Mouse (Mus musculus): ENCODE results near the gene Cux2.
A peak's percentile ranks its signal among the peaks of the same experiment; 100 is the strongest.

Gene Cux2

DNA sequence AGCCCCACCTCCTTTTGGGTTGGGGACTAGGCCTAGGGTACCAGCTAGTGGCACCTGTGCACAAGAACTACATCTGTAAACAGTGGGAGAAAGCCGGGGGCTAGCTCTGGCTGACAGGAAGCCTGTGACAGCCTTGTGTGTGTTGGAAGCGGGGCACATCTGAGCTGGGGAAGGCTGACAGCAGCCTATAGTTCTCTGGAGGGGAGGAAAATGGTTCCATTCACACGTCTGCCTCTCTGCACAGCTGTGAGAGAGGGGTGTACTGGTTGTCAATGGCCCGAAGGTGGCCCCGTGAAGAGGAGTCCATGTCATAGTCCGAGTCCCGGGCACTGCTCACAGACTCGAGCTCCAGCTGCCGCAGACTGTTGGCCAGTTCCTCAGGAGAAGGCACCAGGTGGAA, 232.4 kb downstream of the Cux2 start:
- no peak for DNase-seq (ENCODE audit: low spot score)

GRCm38 (mm10) chr5:121816611-121817010, 233.3 kb downstream of the Cux2 start:
- no peak for DNase-seq (ENCODE audit: low spot score)

GRCm38 (mm10) chr5:121815867-121816380, 234.0 kb downstream of the Cux2 start:
- no peak for DNase-seq (ENCODE audit: low spot score)

- peak; percentile 78 for DNase-seq (ENCODE audit: low spot score)
These were observed 234.8 kb downstream of the Cux2 start for GRCm38 (mm10) chr5:121815067-121815466.

GRCm38 (mm10) chr5:121813744-121814143, 236.2 kb downstream of the Cux2 start:
- no peak for DNase-seq (ENCODE audit: low spot score)

DNA sequence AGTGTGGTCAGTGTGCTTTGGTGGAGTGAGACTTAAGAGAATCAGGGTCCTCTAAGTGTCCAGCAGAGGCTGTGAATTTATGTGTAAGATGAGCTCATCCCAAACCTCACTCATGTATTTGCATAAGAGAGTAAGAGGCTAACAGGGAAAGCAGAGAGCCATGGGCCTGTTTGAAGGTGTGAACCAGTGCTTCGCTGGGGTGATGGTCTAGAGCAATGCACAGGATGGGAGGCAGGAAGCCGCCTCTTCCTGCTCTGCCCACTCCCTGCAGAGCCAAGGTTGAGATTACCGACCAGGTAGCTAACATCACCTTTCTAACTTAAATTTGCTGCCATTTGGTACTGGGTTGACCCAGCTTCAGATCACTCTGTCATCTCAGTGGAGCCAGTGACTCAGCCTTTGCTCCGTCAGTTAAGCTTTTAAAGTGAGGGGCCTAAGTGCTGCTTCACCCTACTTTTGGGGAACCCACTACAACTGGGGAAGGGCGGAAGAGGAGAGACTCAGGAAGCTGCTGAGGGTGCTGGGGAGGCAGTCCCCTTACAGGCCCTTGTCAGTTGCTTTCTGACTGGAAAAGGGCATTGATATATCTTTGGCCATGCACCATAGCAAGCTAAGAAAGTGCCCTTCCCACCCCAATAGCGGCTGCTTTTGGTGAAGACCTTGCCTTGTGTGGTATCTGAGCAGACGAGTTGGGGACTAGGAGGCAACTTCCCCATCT, 237.2 kb downstream of the Cux2 start:
- DNase-seq (ENCODE audit: low spot score) = no peak

DNA sequence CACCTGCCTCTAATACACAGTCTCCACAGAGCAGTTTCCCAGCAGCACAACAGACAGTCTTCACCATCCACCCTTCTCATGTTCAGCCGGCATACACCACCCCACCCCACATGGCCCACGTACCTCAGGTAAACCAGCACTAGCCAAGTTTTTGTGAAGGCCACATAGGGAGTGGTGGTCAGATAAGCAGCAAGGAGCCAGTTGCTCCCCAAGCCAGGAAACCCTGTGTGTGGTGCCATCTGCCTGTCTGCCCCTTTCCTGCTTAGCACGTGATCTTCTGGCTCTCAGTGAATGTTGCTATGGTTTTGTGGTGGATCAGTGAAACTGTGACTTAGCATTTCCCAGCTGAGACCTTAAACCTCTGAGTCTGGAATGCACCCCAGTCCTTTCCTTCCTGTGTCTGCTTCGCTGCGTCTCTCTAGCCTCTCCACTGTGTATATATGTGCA, 238.4 kb downstream of the Cux2 start:
- DNase-seq (ENCODE audit: low spot score) = no peak

GRCm38 (mm10) chr5:121810331-121811151, 239.4 kb downstream of the Cux2 start:
- DNase-seq (ENCODE audit: low spot score) = no peak

GRCm38 (mm10) chr5:121809667-121810224, 240.2 kb downstream of the Cux2 start:
- peak; percentile 22 for DNase-seq (ENCODE audit: low spot score)

DNA sequence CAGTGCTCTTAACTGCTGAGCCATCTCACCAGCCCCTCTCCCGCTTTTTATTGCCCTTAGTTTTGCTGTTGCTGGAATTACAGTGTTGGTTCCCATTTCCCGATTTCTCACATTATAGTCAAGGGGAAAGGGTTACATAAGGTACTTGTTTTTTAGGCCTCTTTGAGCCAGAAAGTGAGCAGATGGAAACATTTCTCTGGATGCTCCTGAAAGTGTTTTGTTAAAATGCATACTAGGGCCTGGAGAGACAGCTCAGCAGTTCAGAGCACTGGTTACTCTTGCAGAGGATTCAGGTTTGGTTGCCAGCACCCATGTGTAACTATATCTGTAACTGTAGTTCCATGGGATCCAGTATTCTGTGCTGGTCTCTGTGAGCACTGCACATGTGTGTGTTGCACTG, 241.7 kb downstream of the Cux2 start:
- no peak for DNase-seq (ENCODE audit: low spot score)

DNA sequence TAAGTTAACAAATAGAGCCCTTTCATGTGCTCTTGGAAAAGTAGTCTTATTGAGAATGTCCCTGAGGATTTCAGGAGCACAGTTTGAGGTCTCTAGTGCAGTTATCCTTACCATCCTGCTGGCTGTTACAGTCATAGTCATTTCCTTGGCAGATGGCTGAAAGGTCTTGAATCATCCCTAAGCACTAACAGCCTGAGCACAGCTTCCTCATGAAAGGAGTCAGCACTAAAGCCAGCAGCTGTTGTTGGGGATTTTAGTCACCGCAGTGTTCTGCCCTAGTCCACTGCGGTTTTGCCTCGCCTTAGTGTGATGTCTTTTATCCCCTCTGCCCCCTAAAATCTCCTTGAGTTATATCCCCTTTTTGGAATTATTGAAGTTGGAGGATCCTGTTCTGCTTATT, 242.7 kb downstream of the Cux2 start:
- peak; percentile 35 for DNase-seq (ENCODE audit: low spot score)
